Mouse (Mus musculus) ES-Bruce4 (cell line): Measurements from ENCODE around the gene Srsf3.

Source experiments
- CTCF ChIP-seq: IDR thresholded peaks from one replicate; pipeline ENCODE4 v1.8.1; 2011; ENCODE audit warnings: low read depth, low read length
- POLR2A ChIP-seq: IDR thresholded peaks from one replicate; pipeline ENCODE4 v1.8.1; 2011; ENCODE audit warnings: low read length; ENCODE audit not compliant: insufficient read depth

DNA sequence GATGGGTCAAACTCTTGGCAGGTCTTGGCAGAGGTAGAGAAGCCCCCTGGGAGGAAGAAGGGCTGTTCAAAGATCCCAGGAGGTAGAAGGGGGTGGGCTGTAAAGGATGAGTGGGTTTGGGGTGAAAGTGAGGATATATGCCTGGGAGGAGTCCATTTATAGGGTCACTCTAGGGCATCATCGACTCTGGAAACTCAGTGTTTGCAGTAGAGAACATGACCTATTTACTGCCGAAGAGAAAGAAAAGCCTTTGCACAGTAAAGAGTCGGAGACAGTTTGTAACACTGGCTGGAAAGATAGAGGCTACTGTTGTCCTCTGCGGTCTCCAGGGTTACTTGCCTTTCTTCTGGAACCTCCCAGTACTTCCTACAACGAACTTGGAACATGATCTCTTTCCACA lies 40.9 kb downstream of the Srsf3 start:
- TF ChIP-seq POLR2A (no peak), CTCF (no peak)
